17 mouse cellular contexts compared by ENCODE assay signal in genomic region chr2:42331964-42332363, GRCm38 (mm10).
DNase-seq lines count a peak whose midpoint lies in the region; ATAC-seq lines count a peak whose summit lies in the region.
"Had no signal": no experiment of that assay in that cellular context is flagged by ENCODE, and none has a peak within 500 bp of the region (broad histone marks: within the 10 kb centered on the region; RNA-seq: fewer than 3 reads in every experiment).

No protein-coding gene starts in this region.

- no peak for DNase-seq in frontal cortex, postnatal 10 days (ENCODE audit: low spot score in 2 of 2)
- peak; percentile 19 for DNase-seq in telencephalon, adult 2 months (ENCODE audit: low read depth, low spot score)
- no peak for DNase-seq in kidney, adult 11 months
- DNase-seq: adrenal gland, adult 2 months; adrenal gland, adult 8-10 months; adrenal gland, postnatal 10 days; adrenal gland, postnatal 14 days; adrenal gland, postnatal 25 days; adrenal gland, postnatal 36 days; B cell, adult 2 months; cerebellum, adult 11 months; cerebellum, adult 11-12 months; cerebellum, adult 18-20 months had no signal

- ATAC-seq in frontal cortex, adult (ENCODE audit: low TSS enrichment), result peak; percentile 94
- ATAC-seq: activated CD4-positive, CD25-positive, alpha-beta regulatory T cell, adult 4 months; CD4-positive, CD25-positive, alpha-beta regulatory T cell, adult 4 months; Patski had no signal
